Mouse (Mus musculus): ENCODE measurements around the gene Gm13289. TPM values are rescaled to one million over a fixed set of nuclear protein-coding genes. Genes with fewer than 3 reads are reported as not detected.
"Not testable (repeated sequence)": the region's sequence is repeated elsewhere in the genome, so short reads cannot be mapped to it uniquely, and the experiment has no call there.

The Gm13289 gene
- polyA plus RNA-seq, 1 experiment, result not detected

GRCm38 (mm10) chr4:88749926-88750325 is 26.8 kb upstream of the Gm13289 start:
- Histone ChIP-seq H3K27ac (ENCODE audit: insufficient read depth, low read depth, low read length) (no peak overlapping the region), H3K27me3 (ENCODE audit: control insufficient read depth, insufficient read depth, low read length) (no peaks in the 10 kb centered on the region), H3K4me1 (ENCODE audit: control insufficient read depth, insufficient read depth, insufficient read length, low read length) (no peaks in the 10 kb centered on the region), H3K4me3 (ENCODE audit: low read depth, low read length) (no peak overlapping the region), H3K36me3 (ENCODE audit: control insufficient read depth, insufficient read depth, low read length) (no peaks in the 10 kb centered on the region)
- TF ChIP-seq CTCF (IDR thresholded peaks at IDR 0.05; ENCODE audit: extremely low read depth, insufficient read length, insufficient replicate concordance, low read depth, low read length) (no peak), POLR2A (IDR thresholded peaks at IDR 0.05; ENCODE audit: low read depth, low read length) (no peak)
- WGBS, result 68% methylated on average over 6 of the region's 6 CpGs

DNA sequence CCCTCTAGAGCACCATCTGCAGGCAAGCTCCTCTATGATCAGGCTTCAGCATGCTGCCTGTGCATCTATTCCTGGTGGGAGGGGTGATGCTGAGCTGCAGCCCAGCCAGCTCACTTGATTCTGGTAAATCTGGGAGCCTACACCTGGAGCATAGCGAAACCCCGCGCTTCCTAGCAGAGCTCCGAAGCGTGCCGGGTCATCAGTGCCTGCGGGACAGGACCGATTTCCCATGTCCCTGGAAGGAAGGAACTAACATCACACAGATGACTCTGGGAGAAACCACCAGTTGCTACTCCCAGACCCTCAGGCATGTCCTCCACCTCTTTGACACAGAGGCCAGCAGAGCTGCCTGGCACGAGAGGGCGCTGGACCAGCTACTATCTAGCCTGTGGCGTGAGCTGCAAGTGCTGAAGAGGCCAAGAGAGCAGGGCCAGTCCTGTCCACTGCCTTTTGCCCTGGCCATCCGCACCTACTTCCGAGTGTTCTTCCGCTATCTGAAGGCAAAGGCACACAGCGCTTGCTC is 21.8 kb upstream of the Gm13289 start, which contains the start of gene Gm13271:
Gene Gm13271 (plus strand): TSS at position 51 of the 523 bp plus-strand sequence.
- not testable (repeated sequence) for H3K27ac ChIP-seq (ENCODE audit: insufficient read depth, low read depth, low read length); H3K4me1 ChIP-seq (ENCODE audit: control insufficient read depth, insufficient read depth, insufficient read length, low read length); H3K36me3 ChIP-seq (ENCODE audit: control insufficient read depth, insufficient read depth, low read length); H3K4me3 ChIP-seq (ENCODE audit: low read depth, low read length); H3K27me3 ChIP-seq (ENCODE audit: control insufficient read depth, insufficient read depth, low read length)
- 88% methylated on average over 15 of the region's 15 CpGs for WGBS

- H3K36me3 ChIP-seq (ENCODE audit: control insufficient read depth, insufficient read depth, low read length); H3K4me1 ChIP-seq (ENCODE audit: control insufficient read depth, insufficient read depth, insufficient read length, low read length); H3K27me3 ChIP-seq (ENCODE audit: control insufficient read depth, insufficient read depth, low read length): not testable (repeated sequence)
- 8% methylated on average over 29 of the region's 31 CpGs for WGBS
- H3K27ac ChIP-seq (ENCODE audit: insufficient read depth, low read depth, low read length), result peak overlapping the region; percentile 83
- H3K4me3 ChIP-seq (ENCODE audit: low read depth, low read length), result peak overlapping the region; percentile 75
These were observed 19.9 kb upstream of the Gm13289 start for GRCm38 (mm10) chr4:88756581-88757513.

DNA sequence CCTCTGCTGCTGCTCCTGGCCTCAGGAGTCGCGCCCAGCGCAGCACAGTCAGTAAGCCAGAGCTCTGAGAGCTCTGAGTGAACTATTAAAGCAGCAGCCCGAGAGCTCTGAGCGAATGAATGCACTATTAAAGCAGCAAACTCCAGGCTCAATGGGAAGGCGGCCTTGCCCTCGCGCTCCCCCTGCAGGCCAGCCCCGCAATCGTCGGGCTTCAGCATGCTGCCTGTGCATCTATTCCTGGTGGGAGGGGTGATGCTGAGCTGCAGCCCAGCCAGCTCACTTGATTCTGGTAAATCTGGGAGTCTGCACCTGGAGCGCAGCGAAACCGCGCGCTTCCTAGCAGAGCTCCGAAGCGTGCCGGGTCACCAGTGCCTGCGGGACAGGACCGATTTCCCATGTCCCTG is 19.1 kb upstream of the Gm13289 start:
- not testable (repeated sequence) for H3K27me3 ChIP-seq (ENCODE audit: control insufficient read depth, insufficient read depth, low read length); H3K4me1 ChIP-seq (ENCODE audit: control insufficient read depth, insufficient read depth, insufficient read length, low read length); H3K36me3 ChIP-seq (ENCODE audit: control insufficient read depth, insufficient read depth, low read length)
- Histone ChIP-seq H3K27ac (ENCODE audit: insufficient read depth, low read depth, low read length) (peak overlapping the region; percentile 83; the same call in 1 of the 2 replicates), H3K4me3 (ENCODE audit: low read depth, low read length) (peak overlapping the region; percentile 75)
- peak; percentile 60 for TF ChIP-seq CTCF (IDR thresholded peaks at IDR 0.05; ENCODE audit: extremely low read depth, insufficient read length, insufficient replicate concordance, low read depth, low read length)
- WGBS, result 0% methylated on average over 21 of the region's 21 CpGs

GRCm38 (mm10) chr4:88758751-88759150 is 18.0 kb upstream of the Gm13289 start:
- H3K27me3 ChIP-seq (ENCODE audit: control insufficient read depth, insufficient read depth, low read length); H3K27ac ChIP-seq (ENCODE audit: insufficient read depth, low read depth, low read length); H3K4me3 ChIP-seq (ENCODE audit: low read depth, low read length); H3K4me1 ChIP-seq (ENCODE audit: control insufficient read depth, insufficient read depth, insufficient read length, low read length); H3K36me3 ChIP-seq (ENCODE audit: control insufficient read depth, insufficient read depth, low read length): not testable (repeated sequence)
- 88% methylated on average over 9 of the region's 9 CpGs for WGBS

DNA sequence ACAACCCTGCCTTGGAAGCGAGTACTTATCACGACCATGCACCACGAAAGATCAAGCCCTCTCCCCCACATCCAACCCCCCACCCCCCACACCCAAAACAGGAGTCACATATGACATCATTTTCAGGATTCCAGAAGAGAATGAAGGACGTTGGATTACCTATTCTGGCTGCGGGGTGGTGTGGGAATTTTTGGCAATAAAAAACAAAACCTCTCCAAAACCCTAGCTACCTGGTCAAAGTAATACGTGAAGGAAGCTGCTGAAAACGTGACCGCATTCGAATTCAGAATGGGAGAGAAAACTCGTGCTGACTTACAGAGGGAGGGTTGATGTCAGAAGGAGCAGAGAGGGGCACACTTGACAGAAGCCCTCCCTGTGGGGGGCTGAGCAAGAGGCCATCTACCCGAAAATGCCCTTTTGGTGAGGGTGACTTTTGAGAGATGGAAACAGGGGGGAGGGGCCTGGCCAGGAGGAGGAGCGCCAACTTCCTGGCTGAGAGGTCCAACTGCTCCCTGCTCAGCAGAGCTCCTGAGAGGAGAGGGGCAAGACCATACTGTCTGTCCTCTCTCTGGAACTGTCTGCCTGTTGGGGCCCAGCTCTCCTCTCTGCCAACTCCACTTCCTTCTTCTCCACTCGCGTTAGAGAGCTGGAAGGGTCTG is 17.0 kb upstream of the Gm13289 start, which contains the start of gene Gm13283:
Gene Gm13283 (plus strand): TSS at position 510 of the 659 bp plus-strand sequence.
- H3K4me1 ChIP-seq (ENCODE audit: control insufficient read depth, insufficient read depth, insufficient read length, low read length); H3K27ac ChIP-seq (ENCODE audit: insufficient read depth, low read depth, low read length); H3K36me3 ChIP-seq (ENCODE audit: control insufficient read depth, insufficient read depth, low read length); H3K27me3 ChIP-seq (ENCODE audit: control insufficient read depth, insufficient read depth, low read length): not testable (repeated sequence)
- H3K4me3 ChIP-seq (ENCODE audit: low read depth, low read length), result peak within 1 kb of the TSS; percentile 55
- 18% methylated on average over 12 of the region's 14 CpGs for WGBS

- H3K36me3 ChIP-seq (ENCODE audit: control insufficient read depth, insufficient read depth, low read length); H3K27ac ChIP-seq (ENCODE audit: insufficient read depth, low read depth, low read length); H3K4me1 ChIP-seq (ENCODE audit: control insufficient read depth, insufficient read depth, insufficient read length, low read length); H3K27me3 ChIP-seq (ENCODE audit: control insufficient read depth, insufficient read depth, low read length): not testable (repeated sequence)
- H3K4me3 ChIP-seq (ENCODE audit: low read depth, low read length), result peak overlapping the region; percentile 55
- WGBS, result 0% methylated on average over 23 of the region's 28 CpGs
- 0 out of 2 replicates have a peak, but pooled peaks have one; percentile 17 for TF ChIP-seq CTCF (IDR thresholded peaks at IDR 0.05; ENCODE audit: extremely low read depth, insufficient read length, insufficient replicate concordance, low read depth, low read length)
These were observed 16.3 kb upstream of the Gm13289 start for GRCm38 (mm10) chr4:88760431-88760830.

DNA sequence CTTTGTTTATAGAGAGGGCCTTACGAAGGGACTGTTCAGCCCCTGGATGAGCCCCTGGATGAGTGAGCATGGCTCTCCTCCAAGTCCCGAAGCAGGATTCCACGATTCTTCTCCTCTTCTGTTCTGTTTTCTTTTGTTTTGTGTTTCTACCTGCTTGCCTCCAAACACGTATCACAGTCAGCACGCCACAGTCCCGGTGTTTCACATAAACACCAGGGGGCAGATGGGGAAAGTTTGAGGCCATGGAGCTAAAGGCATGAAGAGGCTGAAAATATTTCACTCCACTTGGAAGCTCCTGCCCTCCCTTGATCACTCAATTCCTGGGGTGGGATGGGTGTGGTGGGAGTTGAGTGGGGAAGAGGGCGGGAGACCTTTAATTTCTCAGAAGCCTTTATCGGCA is 14.9 kb upstream of the Gm13289 start:
- H3K36me3 ChIP-seq (ENCODE audit: control insufficient read depth, insufficient read depth, low read length); H3K27me3 ChIP-seq (ENCODE audit: control insufficient read depth, insufficient read depth, low read length); H3K4me3 ChIP-seq (ENCODE audit: low read depth, low read length); H3K27ac ChIP-seq (ENCODE audit: insufficient read depth, low read depth, low read length); H3K4me1 ChIP-seq (ENCODE audit: control insufficient read depth, insufficient read depth, insufficient read length, low read length): not testable (repeated sequence)
- 70% methylated on average over 6 of the region's 8 CpGs for WGBS

DNA sequence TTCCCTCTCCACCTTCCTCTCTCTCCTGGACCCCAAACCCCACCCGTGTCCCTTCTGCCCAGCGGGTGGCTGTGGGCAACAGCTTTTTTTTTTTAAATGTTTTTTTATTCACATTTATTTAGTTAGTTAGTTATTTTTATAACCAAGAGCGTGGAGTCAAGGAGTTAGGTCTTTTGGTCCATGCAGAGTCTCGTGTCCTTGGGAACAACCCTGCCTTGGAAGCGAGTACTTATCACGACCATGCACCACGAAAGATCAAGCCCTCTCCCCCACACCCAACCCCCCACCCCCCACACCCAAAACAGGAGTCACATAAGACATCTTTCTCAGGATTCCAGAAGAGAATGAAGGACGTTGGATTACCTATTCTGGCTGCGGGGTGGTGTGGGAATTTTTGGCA is 14.4 kb upstream of the Gm13289 start:
- 56% methylated on average over 9 of the region's 9 CpGs for WGBS
- H3K4me3 ChIP-seq (ENCODE audit: low read depth, low read length); H3K27me3 ChIP-seq (ENCODE audit: control insufficient read depth, insufficient read depth, low read length); H3K4me1 ChIP-seq (ENCODE audit: control insufficient read depth, insufficient read depth, insufficient read length, low read length); H3K36me3 ChIP-seq (ENCODE audit: control insufficient read depth, insufficient read depth, low read length); H3K27ac ChIP-seq (ENCODE audit: insufficient read depth, low read depth, low read length): not testable (repeated sequence)
